Mouse (Mus musculus) neural tube, embryonic 11.5 days (tissue): ENCODE results near the gene Ly6g6d. TPM values are rescaled to one million over a fixed set of nuclear protein-coding genes. Genes with fewer than 3 reads are reported as not detected.

Experiments
- ATAC-seq: fragments of 200-750 bp; cut with Nextera tagmentation; 2 replicates; pipeline ENCODE4 v1.8.0; 2017; ENCODE audit warnings: moderate number of reproducible peaks, mild to moderate bottlenecking, moderate TSS enrichment, moderate library complexity; ENCODE audit not compliant: insufficient read depth, low FRiP score, low TSS enrichment
- DNase-seq: peaks from one replicate; pipeline ENCODE4 v3.0.0-alpha.2; 2015; ENCODE audit warnings: low spot score
- H3K27ac ChIP-seq: fragments of 300-500 bp; sonication (generic); 2 replicates; pipeline ENCODE4 v1.5.1; 2014; ENCODE audit warnings: low read depth, mild to moderate bottlenecking, low read length
- H3K27me3 ChIP-seq: fragments of 300-500 bp; sonication (generic); 2 replicates; pipeline ENCODE4 v1.6.1; 2014; ENCODE audit warnings: mild to moderate bottlenecking, low read length, mixed read lengths; ENCODE audit not compliant: control insufficient read depth, insufficient read depth
- H3K36me3 ChIP-seq: fragments of 300-500 bp; sonication (generic); 2 replicates; pipeline ENCODE4 v1.6.1; 2014; ENCODE audit warnings: mild to moderate bottlenecking, low read length, moderate library complexity, mixed read lengths; ENCODE audit not compliant: control insufficient read depth, insufficient read depth
- H3K4me1 ChIP-seq: fragments of 300-500 bp; sonication (generic); 2 replicates; pipeline ENCODE4 v1.6.1; 2014; ENCODE audit warnings: low read length, mixed read lengths; ENCODE audit not compliant: control insufficient read depth, insufficient read depth
- H3K4me2 ChIP-seq: fragments of 300-500 bp; sonication (generic); 2 replicates; pipeline ENCODE4 v1.6.1; 2014; ENCODE audit warnings: low read depth, mild to moderate bottlenecking, moderate library complexity
- H3K4me3 ChIP-seq: fragments of 300-500 bp; sonication (generic); 2 replicates; pipeline ENCODE4 v1.5.1; 2014; ENCODE audit warnings: low read depth, low read length
- H3K9ac ChIP-seq: fragments of 300-500 bp; sonication (generic); 2 replicates; pipeline ENCODE4 v1.6.1; 2014; ENCODE audit warnings: mild to moderate bottlenecking, low read length
- H3K9me3 ChIP-seq: fragments of 300-500 bp; sonication (generic); 2 replicates; pipeline ENCODE4 v1.6.1; 2016; ENCODE audit warnings: low read length; ENCODE audit not compliant: control insufficient read depth
- WGBS: fragments of 180-500 bp; shearing (Covaris S2); extraction: QIAGEN DNeasy Blood & Tissue Kit; methylation state at CpG from one replicate; pipeline ENCODE4 v1.1.7; 2014; 5-methylcytosine and 5-hydroxymethylcytosine counted together
- polyA plus RNA-seq: library from polyadenylated mRNA; unstranded; fragments of >200 nt; fragmentation: Nextera tagmentation; extraction: Ambion mirVana; gene quantifications from 2 replicates; pipeline ENCODE4 v1.2.1, GENCODE M21; 2014

Ly6g6d gene
- polyA plus RNA-seq, 1 experiment from 2014 or later = 1.0 TPM

DNA sequence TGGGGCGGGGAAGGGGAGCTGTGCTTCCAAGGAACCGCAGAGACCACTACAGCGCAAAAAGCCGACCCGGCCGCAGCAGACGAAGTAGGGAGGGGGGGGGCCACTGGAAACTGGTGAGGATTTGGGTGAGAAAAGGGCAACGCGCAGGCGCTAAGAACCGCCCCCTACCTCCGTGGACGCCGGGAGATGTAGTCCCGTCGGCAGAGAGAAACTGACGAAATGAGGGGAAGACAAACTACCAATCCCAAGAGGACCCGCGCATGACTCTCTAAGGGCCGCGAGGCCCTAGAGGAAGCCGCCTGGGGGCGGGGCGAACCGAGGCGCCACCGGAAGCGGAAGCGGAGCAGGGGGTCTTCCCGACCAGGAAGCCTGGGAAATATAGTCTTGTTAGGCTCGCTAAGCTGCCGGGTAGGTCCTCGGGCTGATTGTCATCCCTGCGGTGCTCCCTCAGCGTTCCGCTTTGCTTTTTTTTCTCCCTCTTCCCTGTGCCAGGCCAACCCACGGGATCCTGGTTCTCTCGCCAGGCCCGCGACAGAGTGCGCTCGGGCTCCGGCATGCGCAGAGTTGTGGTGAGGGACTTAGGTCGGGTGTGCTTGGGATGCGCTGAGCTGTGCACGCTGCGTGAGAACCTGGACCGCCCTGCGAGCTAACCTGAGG, 43.4 kb upstream of the Ly6g6d start, which contains the start of gene Gpank1:
TSS of gene Gpank1 (plus strand) at position 313 of the 657 bp plus-strand sequence.
- peak within 1 kb of the TSS; percentile 87 for H3K27ac ChIP-seq
- H3K4me1 ChIP-seq = peaks cover 12% of the 10 kb centered on the region
- ATAC-seq (peak; percentile 92), DNase-seq (peak; percentile 99)
- H3K4me3 ChIP-seq = peak within 1 kb of the TSS; percentile 97
- 0% methylated on average over 50 of the region's 50 CpGs for WGBS
- H3K9me3 ChIP-seq = no peaks in the 10 kb centered on the region
- H3K36me3 ChIP-seq = peaks cover 10% of the 10 kb centered on the region
- peak within 1 kb of the TSS; percentile 98 for H3K4me2 ChIP-seq
- H3K9ac ChIP-seq = peak within 1 kb of the TSS; percentile 93
- no peaks in the 10 kb centered on the region for H3K27me3 ChIP-seq

DNA sequence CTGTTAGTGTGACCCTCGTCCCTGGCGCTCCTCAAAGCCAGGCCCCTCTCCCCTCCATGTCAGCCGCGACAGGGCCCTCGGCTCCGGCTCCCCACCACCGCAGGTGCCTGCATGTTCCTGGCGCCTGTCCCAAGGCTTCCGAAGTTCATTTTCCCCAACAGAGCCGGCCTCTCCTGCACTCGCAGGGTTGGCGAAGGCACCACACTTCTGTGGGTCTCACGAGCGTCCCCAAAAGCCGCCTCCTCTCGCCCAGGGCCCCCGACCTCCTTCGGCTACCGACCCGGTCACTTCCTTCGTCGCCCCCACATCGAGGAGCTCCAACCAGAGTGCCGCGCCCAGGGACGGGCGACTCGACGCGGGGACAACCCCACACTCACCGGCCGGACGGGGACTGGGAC, 42.9 kb upstream of the Ly6g6d start:
- Histone ChIP-seq H3K4me2 (peak overlapping the region; percentile 98), H3K9me3 (no peaks in the 10 kb centered on the region), H3K27ac (0 out of 2 replicates have a peak overlapping the region, but pooled peaks have one; percentile 20), H3K27me3 (no peaks in the 10 kb centered on the region), H3K9ac (peak overlapping the region; percentile 93), H3K4me3 (peak overlapping the region; percentile 97), H3K4me1 (peaks cover 10% of the 10 kb centered on the region), H3K36me3 (peaks cover 10% of the 10 kb centered on the region)
- ATAC-seq = no peak; the same call in 1 of the 2 replicates
- no peak for DNase-seq
- WGBS = under 1% methylated on average over 33 of the region's 33 CpGs

DNA sequence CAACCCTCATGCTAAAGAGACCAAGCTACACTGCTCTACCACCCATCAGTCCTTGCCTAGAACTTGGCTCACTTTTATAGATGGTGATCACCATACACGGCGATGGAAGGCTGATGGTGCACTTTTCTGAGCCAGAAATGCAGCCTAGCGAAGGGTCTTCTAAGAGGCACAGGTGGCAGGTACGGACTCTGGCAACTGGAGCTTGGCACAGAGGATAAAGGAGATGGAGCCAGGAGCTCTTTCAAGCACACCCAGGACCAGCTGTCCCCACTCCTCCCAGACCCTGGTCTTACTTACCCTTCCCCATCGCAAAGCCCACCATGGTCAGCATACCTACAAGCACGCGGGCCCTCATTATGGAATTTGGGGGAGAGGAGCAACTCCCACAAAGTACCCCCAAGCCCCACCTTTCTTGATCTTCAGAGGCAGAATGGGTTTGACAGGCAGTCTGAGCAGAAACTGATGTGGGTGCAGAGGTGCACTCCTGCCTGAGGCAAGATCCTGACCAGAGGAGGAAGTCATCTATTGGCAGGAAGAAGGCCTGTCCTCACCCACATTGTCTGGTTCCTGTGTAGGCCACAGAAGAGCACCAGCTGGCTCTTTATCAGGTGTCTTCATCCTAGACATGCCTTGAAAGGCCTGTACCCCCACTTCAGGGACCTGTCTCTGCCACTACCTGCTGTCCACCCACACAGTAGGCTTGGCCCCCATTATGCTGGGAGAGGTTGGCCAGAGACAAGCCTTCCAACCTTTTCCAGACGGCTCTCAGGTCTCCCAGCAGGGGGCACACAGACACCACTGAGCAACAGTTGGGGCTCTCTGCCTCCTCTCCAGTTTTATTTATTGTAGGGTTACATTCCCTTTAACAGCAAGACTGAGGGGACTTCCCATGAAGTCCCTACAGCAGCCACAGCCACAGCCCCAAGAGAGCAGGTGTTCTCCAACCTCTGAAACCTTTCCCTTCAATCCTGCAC, 37.5 kb upstream of the Ly6g6d start, which contains the start of gene Ly6g5b:
TSS of gene Ly6g5b (minus strand) at position 383 of the 974 bp plus-strand sequence.
- H3K9ac ChIP-seq = no peak within 1 kb of the TSS
- no peak for DNase-seq

DNA sequence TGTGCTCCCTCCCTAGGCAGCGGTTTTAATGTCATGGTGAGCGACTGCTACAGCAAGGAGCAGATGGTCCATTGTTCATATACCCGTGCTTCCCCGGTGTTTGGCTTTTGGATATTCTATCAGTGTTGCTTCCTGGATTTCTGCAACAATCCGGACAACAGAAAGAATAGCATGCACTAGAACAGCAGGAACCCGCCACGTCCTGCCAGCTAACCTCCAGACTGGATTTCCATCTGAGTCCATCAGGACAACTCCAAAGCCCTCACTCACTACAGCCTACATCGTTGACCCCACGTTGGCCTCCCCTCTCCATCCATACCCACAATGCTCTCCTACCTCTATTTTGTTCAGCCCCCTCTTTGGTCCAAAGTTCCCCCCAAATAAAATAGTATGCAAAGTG, 33.9 kb upstream of the Ly6g6d start:
- Histone ChIP-seq H3K9me3 (no peaks in the 10 kb centered on the region), H3K36me3 (peaks cover 2% of the 10 kb centered on the region; the same call in 1 of the 2 replicates), H3K27ac (no peak overlapping the region), H3K9ac (no peak overlapping the region), H3K27me3 (no peaks in the 10 kb centered on the region), H3K4me3 (no peak overlapping the region), H3K4me2 (no peak overlapping the region), H3K4me1 (no peaks in the 10 kb centered on the region)
- DNase-seq = no peak
- no peak for ATAC-seq
- 82% methylated on average over 9 of the region's 9 CpGs for WGBS

More for the DNA sequence above, 37.5 kb upstream of the Ly6g6d start, which contains the start of gene Ly6g5b:
- H3K4me2 ChIP-seq = no peak within 1 kb of the TSS
- 88% methylated on average over 8 of the region's 8 CpGs for WGBS
- H3K9me3 ChIP-seq = no peaks in the 10 kb centered on the region
- H3K27ac ChIP-seq = no peak within 1 kb of the TSS
- H3K27me3 ChIP-seq = no peaks in the 10 kb centered on the region
- H3K4me3 ChIP-seq = no peak within 1 kb of the TSS
- peaks cover 4% of the 10 kb centered on the region; the same call in 1 of the 2 replicates for H3K4me1 ChIP-seq
- H3K36me3 ChIP-seq = peaks cover 12% of the 10 kb centered on the region
- ATAC-seq = no peak

DNA sequence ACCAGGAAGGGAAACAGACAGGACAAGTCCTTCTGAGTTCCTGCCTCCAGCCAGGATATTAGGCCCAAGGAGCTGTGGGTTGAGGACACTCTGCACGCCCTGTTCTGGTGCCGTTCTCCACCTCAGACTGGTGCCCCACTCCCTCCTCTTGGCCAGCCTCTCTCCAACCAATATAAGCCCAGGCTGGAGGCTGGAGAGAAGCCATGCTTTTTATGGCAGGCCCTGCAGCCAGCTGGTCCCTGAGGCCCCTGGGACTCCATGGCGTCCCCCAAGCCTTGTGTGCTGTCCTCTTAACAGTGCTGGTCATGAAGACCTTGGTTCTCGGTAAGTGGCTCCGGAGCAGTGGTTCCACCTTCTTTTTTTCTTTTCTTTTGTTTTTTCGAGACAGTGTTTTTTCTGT, 30.2 kb upstream of the Ly6g6d start, which contains the start of gene Ly6g5c:
TSS of gene Ly6g5c (plus strand) at position 183 of the 400 bp plus-strand sequence.
- H3K36me3 ChIP-seq = peaks cover 4% of the 10 kb centered on the region
- no peak within 1 kb of the TSS for H3K4me2 ChIP-seq
- no peaks in the 10 kb centered on the region for H3K4me1 ChIP-seq
- no peaks in the 10 kb centered on the region for H3K27me3 ChIP-seq
- H3K9ac ChIP-seq = no peak within 1 kb of the TSS
- 81% methylated on average over 6 of the region's 6 CpGs for WGBS
- DNase-seq = no peak
- H3K27ac ChIP-seq = no peak within 1 kb of the TSS
- ATAC-seq = no peak
- H3K9me3 ChIP-seq = no peaks in the 10 kb centered on the region
- H3K4me3 ChIP-seq = no peak within 1 kb of the TSS

DNA sequence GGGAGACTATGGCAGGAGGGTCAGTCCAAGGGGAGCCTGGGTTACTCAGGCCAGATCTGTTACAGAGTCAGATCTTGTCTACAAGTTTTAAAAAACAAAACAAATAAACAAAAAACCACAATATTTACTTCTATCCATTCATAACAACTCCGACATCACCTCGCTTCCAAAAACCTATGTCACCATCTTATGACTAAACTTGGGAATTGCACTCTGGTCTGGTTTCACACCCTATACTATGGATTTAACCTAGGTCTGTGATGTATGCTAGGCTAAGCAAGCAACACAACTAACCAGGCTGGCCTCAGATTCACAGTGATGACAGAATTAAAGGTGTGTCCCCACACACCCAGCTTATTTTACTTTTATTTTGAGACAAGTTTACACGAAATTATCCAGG, 28.7 kb upstream of the Ly6g6d start:
- ATAC-seq (no peak), DNase-seq (no peak)
- Histone ChIP-seq H3K27me3 (no peaks in the 10 kb centered on the region), H3K36me3 (peaks cover 10% of the 10 kb centered on the region), H3K9me3 (no peaks in the 10 kb centered on the region), H3K4me1 (no peaks in the 10 kb centered on the region), H3K4me3 (no peak overlapping the region), H3K4me2 (no peak overlapping the region), H3K27ac (no peak overlapping the region), H3K9ac (no peak overlapping the region; the same call in 1 of the 2 replicates)
- WGBS = 78% methylated on average over 3 of the region's 3 CpGs

DNA sequence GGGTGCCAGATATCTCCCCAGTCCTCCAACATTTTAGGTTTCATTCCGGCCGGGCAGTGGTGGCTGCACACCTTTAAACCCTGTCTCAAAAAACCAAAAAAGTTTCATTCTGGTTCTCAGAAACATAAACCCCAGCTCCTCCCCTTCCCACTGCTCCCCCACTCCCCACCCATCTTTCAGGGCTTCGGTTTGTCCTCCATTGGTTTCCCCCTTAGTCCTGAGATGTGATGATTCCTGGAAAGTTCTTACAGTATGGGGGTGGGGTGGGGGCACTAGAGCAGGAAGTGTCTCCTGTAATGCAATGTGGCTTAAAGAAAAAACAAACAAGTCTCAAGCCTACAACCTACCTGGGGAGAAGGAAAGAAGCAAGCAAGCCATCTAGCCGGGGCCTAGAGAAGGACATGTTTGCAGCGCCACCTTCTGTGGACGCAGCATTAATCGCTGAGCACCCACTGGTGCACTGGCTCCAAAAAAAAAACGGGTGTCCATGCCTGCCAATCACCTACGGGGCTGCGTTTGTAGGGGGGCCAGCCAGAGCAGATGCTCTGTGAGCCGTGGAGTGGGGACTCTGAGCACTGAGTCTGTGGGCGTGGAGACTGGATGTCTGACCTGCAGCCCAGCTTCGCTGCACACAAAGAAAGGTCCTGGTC, 28.0 kb upstream of the Ly6g6d start:
- WGBS = 27% methylated on average over 13 of the region's 13 CpGs
- no peak overlapping the region for H3K27ac ChIP-seq
- H3K4me1 ChIP-seq = no peaks in the 10 kb centered on the region
- H3K9ac ChIP-seq = peak overlapping the region; percentile 47
- no peak overlapping the region for H3K4me3 ChIP-seq
- 0 out of 2 replicates have a peak overlapping the region, but pooled peaks have one; percentile 19 for H3K4me2 ChIP-seq
- no peaks in the 10 kb centered on the region for H3K9me3 ChIP-seq
- no peaks in the 10 kb centered on the region for H3K27me3 ChIP-seq
- ATAC-seq (no peak), DNase-seq (peak; percentile 47)
- H3K36me3 ChIP-seq = peaks cover 11% of the 10 kb centered on the region

- 78% methylated on average over 6 of the region's 6 CpGs for WGBS
- no peaks in the 10 kb centered on the region for H3K27me3 ChIP-seq
- no peak overlapping the region for H3K9ac ChIP-seq
- no peak overlapping the region for H3K27ac ChIP-seq
- ATAC-seq = no peak
- no peaks in the 10 kb centered on the region for H3K9me3 ChIP-seq
- H3K4me1 ChIP-seq = no peaks in the 10 kb centered on the region
- H3K4me3 ChIP-seq = no peak overlapping the region
- H3K4me2 ChIP-seq = no peak overlapping the region
- H3K36me3 ChIP-seq = peaks cover 13% of the 10 kb centered on the region
- no peak for DNase-seq
Observed at GRCm38 (mm10) chr17:35104754-35105153, 26.9 kb upstream of the Ly6g6d start.
